Mouse (Mus musculus): ENCODE results near the gene Rpl7l1.

GRCm38 (mm10) chr17:46774131-46774472, 8.4 kb downstream of the Rpl7l1 start:
- TF ChIP-seq CTCF (IDR thresholded peaks at IDR 0.05) = no peak
- no peak for TF ChIP-seq EP300 (IDR thresholded peaks at IDR 0.05)
